Mouse (Mus musculus) MEL-GATA-1-ER (cell line): Measurements from ENCODE around the gene Trpm2.
"Not testable (repeated sequence)": the region's sequence is repeated elsewhere in the genome, so short reads cannot be mapped to it uniquely, and the experiment has no call there.

Experiments
- DNase-seq: peaks from one replicate; pipeline ENCODE4 v3.0.0-alpha.2; 2012; ENCODE audit warnings: low read depth; ENCODE audit errors: extremely low read depth

The Trpm2 gene

DNA sequence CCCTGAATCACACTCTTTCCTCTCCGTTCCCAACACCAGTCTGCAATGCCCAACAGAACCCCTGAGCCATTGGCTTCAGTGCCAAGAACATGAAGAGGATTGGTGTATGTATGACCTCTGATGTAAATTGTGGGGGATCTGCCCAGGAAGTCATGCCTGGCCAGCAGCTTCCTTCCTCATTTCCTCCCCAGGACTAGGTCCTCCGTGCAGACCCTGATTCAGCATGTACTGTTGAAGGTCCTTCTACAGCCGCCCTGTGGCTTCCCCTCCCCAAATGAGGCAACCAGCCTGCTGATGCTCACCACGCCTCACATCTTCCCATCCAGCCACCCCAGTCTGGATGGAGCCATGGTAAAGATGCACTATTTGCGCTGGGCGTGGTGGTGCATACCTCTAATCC lies at the start of gene Trpm2:
Trpm2 (minus strand) TSS at position 83 of the 400 bp plus-strand sequence.
- DNase-seq, result no peak

DNA sequence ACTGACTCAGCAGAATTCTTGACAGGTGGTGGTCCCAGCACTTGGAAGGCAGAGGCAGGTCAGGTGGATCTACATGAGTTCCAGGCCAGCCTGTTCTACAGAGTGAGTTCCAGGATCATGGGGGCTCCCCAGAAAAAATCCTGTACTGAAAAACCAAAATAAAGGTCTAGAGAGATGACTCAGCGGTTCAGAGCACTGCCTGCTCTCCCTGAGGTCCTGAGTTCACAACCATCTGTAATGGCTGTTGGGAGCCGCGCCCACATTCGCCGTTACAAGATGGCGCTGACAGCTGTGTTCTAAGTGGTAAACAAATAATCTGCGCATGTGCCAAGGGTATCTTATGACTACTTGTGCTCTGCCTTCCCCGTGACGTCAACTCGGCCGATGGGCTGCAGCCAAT lies 49.6 kb upstream of the Trpm2 start:
- peak; percentile 86 for DNase-seq

DNA sequence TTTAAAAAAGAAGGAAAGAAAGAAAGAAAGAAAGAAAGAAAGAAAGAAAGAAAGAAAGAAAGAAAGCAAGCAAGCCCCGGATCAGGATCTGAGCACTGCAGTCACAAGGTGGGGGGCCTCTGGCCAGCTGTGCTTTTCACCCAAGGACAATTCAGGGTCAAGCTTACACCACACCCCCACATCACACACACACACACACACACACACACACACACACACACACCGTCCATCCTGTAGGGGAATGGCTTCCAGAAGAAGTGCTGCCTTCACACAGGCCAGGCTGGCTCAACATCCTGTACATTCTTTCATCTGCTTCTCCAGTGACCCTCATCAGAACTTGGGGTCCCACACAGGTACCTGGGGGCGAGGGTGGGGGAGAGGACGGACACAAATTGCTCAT lies 48.9 kb upstream of the Trpm2 start:
- no peak for DNase-seq

DNA sequence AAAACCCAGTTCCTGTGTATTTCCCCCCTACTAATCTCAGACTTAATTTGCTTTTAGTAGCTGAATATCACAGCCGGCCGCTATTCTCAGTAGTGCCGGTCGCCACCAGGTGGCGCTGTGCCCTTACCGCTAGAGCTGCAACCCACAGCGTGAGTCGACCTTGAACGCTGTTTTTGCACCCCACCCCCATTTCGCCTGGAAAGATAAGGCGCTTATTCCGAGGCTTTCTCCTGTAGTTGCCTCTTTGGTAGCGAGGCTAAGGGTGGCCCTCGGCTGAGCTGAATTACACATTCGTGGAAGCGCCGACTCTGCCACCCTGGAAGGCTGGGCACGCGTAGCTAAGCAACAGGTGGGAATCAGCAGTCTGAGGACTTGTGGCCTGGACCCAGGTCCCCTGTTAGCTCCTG lies 48.4 kb upstream of the Trpm2 start:
- DNase-seq, result peak; percentile 89

DNA sequence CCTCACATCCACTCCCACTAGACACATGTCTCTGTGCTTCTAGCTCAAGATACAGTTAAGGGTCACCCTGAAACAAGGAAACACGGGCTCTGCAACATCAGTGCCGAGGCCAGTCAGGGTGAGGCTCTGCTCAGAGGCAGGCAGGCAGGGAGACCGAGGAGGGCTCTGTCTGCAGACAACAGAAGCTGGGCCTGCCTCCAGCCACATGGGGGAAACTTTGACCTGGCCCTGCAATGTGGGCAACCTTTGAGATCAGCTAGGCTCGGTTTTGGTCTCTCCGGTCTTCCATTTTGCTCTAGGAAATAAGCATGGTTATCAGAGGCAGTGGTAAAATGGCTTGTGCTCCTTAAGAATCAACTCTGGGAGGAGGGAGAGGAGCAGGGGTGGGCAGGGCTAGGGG lies 46.0 kb upstream of the Trpm2 start:
- DNase-seq, result no peak

DNA sequence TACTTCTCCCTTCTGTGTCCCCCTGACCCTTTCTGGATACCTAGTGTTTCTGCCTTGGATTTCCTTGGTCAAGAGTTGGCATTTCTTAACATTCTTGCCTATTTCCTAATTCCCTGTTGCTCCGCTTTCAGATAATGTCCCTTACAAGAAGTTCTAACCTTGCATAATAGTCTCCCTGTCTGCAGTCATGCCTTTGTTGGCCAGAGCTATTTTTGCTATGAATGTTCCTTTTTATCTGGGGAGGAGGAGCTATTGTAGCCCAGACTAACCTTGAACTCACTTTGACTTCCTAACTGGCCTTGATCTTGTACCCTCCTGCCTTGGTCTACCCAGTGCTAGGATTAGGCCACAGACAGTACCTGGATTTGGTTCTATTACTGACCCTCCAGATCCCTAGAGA lies 45.1 kb upstream of the Trpm2 start:
- DNase-seq, result no peak

DNA sequence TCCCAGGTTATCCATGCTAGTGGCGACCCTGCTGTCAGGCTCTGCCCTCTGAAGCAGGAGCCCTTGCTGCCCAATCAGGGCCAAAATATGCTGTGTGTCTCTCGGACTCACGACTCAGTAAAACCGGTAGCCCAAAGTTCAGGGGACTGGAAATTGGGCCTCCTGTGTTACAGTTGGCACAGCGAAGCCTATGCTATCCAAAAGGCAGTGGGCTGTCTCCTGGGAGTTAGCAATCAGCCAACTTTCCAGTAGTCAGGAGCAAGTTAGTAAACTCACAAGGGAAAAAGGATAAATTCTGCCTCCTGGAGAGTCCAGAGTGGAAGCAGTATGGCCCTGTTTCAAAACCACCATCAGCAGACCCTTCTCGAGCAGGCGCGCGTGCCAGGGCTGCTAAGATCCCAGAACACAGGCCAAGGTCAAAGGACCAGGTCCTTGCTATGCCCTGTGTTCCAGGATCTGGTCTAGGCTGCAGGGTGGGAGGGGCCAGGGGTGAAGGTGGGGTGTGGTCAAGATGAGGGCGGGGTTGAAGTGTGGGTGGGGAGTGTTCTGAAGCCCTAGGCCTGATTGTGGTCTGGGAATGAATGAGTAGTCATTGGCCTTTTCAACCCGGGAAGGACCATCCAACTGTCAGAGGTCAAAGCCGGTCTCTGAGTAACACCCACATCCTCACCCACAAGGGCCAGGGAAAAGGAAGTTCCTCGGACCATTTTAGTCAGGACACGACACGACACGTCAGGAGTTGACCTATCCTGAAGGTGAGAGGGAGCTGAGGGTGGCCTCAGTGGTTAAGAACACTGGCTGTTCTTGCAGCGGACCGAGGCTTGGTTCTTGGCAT lies 42.5 kb upstream of the Trpm2 start:
- DNase-seq, result no peak

DNA sequence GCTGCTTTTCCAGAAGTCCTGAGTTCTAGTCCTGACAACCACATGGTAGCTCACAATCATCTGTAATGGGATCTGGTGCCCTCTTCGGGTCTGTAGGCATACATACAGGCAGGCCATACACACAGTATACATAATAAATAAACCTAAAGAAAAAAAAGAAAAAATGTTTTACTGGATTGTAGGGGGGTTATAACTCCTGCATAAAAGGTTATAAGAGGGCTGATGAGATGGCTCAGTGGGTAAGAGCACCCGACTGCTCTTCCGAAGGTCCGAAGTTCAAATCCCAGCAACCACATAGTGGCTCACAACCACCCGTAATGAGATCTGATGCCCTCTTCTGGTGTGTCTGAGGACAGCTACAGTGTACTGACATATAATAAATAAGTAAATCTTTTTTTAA lies 40.8 kb upstream of the Trpm2 start:
- not testable (repeated sequence) for DNase-seq

DNA sequence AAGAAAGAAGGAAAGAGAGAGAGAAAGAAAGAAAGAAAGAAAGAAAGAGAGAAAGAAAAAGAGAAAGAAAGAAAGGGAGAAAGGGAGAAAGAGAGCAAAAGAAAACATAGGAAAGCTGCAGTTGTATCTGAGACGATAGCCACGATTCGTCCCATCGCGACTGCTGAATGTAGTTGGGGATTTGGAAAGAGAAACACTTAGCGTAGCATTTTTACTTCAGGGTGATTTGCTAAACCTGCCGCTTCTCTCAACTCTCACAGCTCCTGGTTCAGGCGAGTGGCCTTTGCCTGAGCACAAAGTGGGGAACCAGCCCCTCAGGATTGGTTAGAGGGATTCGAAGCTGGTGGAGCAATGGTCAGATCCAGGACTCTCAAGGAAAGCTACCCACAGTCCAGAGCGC lies 40.0 kb upstream of the Trpm2 start:
- DNase-seq, result no peak

DNA sequence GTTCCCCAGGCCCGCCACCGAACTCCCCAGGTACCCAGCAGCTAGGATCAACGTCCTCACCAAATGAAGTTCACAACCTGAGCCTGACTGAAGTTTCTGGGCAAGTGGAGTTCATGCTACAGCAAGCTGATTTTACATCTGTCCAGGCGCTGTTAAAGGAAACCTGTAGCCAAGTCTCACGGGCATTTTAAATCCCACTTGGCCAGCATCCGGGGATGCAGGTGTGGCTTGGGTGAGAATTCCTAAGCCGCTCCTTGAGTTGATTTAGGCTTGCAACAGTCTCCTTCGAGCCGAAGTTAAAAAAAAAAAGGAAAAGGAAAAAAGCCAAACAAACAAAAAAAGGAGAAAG lies 39.6 kb upstream of the Trpm2 start, which contains the start of gene Pfkl:
Pfkl (minus strand) TSS at position 139 of the 349 bp plus-strand sequence.
- no peak for DNase-seq

DNA sequence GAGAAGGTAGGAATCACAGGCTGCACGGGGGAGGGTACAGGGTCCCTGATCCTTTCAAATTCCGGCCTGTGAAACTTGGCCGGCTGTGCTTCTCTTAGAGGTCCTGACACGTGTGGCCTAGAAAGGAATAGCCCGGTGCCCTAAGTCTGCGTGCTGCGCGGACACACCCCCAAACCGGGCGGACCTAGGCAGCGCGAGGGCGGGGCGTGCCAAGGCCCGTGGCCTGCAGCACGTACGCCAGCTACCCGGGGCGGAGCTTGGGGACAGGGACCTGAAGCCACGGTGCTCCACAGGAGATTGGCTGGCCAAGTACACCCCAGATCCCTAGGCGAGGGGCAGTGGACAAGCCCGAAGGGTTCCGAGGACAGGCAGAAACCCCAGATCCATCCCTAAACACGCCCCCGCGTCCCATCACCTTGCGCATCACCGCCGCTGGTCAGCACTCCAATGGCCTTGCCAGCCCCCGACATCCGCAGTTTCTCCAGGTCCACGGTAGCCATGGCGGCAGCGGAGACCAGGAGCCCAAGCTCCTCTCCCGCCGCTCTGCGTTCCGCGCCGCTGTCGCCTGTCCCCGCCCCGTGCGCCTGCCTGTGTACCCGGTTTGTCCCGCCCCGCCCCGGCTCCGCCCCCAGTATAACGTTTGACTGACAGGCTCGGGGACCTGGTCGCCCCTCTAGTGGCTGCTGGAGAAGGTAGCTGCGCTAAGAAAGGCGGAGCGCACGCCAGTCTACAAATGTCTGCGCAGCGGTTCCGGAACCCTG lies 39.0 kb upstream of the Trpm2 start:
- DNase-seq, result peak; percentile 83

DNA sequence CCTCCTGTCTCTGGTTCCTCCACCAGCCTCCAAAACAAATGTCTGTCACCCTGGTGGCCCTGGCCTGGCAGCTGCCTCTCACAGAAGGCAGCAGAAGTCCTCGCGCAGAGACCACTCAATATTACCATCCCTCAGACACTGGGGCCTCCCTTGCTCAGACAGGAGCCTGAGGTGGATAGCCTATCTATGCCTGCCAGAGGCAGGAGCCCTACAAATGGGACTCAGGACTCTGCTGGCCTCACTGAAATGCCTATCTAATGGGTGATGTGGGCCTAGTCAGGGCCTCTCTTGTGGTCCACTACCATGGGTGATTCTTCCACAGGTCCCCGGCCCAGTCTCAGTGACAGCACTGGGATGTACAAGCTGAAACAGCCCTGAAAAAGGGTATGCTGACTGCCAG lies 37.8 kb upstream of the Trpm2 start:
- no peak for DNase-seq

DNA sequence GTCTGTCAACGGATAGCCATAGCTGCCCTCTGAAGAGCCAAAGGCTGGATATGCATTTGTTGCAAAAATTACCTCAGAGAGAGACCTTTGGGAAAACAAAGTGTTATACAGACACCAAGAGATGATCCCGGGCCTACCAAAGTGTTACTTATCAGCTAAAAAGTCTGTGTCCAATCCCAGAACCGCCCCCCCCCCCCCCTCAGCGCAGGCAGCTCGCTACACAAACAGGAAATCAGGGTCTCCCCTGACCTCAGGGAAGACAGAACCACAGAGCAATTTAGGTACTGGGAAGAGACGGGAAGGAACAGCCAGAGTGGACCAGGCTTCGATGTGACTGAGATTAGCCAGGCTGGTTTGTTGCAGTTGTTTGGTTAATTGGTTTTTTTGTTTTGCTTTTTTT lies 36.8 kb upstream of the Trpm2 start:
- no peak for DNase-seq

DNA sequence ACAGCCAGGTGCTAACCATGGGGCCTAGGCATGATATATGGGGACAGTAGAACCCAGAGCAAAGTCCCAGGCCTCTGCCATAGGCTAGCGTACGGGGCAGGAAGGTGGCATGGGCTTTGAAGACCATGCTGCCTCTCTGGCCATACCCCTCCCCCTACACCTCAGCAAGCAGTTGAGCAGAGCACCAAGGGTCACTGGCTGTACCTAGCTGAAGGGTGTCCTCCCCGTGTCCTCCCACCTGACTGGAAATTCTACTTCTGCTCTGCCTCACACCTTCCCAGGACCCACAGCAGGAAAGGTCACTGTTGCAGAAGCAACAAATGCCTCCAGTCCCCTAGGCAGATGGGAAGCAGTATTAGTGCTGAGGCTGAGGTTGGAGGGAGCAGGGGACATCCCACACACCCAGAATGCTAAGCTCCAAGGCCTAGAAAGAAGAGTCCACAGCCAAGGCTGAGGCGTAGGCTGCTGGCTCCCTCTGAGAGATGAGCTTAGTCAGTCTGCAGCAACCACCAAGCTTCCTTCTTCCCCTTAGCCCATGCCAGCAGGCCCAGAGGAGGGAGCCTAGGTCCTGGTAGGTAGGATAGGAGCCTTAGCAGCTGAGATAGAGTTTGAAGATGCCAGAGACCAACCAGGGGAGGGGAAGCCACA lies 35.6 kb upstream of the Trpm2 start:
- DNase-seq, result no peak

DNA sequence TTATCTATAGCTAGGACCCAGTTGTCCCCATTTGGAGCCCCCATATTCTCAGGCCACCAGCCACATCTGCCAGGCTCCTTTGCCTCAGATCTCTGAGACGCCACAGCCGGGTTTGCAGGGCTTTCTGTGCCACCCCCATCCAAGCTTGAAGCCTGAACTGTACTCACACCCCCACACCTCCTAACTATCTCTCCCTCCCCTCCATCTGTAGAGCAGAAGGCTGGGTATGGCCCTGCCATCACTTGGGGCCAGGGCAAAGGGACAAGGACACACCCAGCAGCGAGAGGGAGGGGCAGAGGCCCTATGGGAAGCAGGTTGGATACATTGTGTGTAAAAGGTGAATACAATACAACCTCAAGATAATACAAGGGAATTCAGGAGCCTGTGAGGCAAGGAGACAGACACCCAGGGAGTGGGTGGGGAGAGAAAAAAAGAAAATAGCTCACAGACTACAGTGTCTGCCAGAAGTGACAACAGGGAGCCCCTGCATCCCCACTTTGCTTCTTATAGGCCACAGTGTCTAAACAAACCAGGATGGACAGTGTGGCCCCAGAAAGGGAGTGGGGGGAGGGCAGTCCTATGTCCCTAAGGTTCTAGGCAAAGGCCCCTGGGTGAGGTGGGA lies 34.2 kb upstream of the Trpm2 start:
- DNase-seq, result no peak

DNA sequence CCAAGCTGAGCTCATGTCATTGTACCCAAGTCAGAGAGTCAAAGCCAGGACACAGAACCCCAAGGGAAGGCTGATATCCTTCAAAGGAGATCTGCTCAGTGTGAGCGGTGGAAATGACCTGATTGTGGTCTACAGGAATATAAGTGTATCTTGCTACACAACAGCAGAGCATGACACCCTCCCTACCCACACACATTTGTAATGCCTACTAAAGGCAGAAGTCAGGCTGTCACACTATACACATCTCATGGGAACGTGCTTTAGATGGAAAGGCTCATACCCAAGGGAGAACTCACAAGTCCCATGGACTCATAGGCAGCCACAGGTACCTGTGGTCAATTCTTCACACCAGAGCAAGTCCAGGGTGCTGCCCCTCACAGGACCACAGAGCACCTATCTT lies 32.0 kb upstream of the Trpm2 start:
- no peak for DNase-seq

DNA sequence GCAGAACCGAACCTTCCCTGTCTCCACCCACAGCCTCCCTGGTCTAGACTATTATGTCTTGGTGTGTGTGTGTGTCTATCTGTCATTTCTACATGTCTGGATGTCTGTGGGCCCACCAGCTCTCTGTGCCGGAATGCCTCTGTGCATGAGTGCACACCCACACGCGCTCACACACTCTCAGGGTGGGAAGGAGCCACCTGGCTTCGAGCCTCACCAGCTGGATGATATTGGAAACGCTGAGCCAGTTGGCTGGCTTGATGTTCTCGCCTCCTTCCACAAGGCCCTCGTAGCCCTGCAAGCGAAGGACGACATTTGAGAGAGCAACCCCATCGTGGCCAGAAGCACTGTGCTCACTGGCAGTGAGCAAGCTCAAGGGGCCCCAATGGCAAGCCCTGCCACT lies 31.4 kb upstream of the Trpm2 start:
- DNase-seq, result no peak

DNA sequence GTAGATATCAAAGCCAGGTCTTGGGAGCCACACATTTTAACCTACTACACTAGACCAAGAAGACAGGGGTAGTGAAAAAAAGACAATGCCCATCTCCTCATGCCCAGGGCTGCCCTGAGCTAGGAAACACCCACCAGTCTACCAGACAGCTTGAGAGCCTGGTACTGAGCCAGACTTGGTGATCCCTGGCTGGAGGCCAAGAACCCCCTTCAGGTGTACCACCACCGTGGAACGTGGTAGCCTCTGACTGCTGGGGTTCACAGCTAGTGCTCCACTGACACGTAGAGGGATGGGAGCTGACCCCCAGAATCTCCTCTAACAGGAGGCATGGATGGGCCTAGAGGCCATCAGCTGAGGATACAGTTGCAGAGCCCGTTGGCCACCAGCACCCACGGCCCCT lies 29.8 kb upstream of the Trpm2 start:
- no peak for DNase-seq

DNA sequence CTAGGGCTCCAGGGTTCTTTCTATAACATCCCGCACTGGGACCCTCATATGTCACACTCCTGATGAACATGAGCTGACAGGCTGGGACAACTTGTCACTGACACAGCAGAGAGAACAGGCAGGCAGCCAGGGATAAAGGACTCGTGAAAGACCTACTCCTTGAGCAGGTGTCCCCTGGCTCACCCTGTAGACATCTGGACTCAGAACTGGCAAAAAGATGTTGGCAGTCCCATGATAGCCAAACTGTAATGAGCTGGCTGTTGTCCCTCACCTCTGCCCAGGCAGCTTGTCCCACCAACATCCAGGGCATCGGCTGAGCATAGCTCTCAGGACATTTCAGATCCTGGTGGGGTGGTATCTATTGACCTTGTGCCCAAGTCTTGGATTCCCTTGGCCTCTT lies 25.3 kb upstream of the Trpm2 start:
- no peak for DNase-seq

DNA sequence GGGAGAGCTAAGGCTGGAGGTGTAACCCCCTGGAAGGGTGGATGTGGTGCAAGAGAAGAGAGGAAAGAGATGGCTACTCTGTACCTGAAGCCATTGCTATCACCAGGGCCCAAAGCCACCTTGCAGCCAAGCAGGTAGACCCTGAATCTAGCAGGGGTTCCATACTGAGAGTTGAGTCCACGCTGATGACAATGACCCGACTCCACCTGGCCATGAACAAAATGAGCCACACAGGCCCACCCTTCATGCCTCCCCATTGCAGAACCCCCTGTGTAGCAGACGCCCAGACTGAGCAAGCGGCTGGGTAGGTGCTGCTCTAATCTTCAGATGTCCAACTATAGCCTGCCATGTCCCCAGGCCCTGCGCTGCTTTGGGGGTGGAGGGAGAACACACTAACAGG lies 15.4 kb upstream of the Trpm2 start:
- DNase-seq, result no peak

DNA sequence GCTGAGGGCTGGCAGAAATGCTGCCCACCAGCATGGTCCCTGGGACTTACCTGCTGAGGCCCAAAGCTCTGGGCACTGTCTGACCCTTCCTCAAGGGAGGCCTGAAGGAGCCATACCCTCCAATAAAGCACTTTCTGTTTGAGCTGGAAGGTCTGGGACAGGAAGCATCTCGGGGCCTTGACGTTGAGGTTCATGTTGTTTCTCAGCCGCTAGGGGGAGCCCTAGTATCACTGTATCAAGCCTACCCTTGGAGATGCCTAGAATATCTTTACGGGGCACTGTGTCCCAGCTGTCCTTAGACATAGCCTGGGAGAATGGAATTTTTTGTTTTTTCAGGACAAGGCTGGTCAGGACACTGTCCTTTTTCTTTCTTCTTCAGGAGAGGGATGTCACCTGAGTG lies 14.3 kb upstream of the Trpm2 start:
- peak; percentile 49 for DNase-seq
